Mouse (Mus musculus) limb, embryonic 11.5 days (tissue): ENCODE data around the gene Clint1. TPM values are rescaled to one million over a fixed set of nuclear protein-coding genes. Genes with fewer than 3 reads are reported as not detected.

Experiments used
- ATAC-seq: fragments of 200-750 bp; cut with Nextera tagmentation; 2 replicates; pipeline ENCODE4 v1.8.0; 2017; ENCODE audit warnings: low read depth; ENCODE audit not compliant: insufficient number of reproducible peaks, low FRiP score, low TSS enrichment
- DNase-seq: peaks from one replicate; pipeline ENCODE4 v3.0.0-alpha.2; 2015; ENCODE audit warnings: low spot score
- H3K27ac ChIP-seq: fragments of 300-500 bp; sonication (generic); replicated peaks from 2 replicates; pipeline ENCODE4 v1.5.1; 2014; ENCODE audit warnings: low read depth, mild to moderate bottlenecking, low read length
- H3K27me3 ChIP-seq: fragments of 300-500 bp; sonication (generic); 2 replicates; pipeline ENCODE4 v1.6.1; 2014; ENCODE audit warnings: mild to moderate bottlenecking, low read length, mixed read lengths; ENCODE audit not compliant: control insufficient read depth, insufficient read depth
- H3K36me3 ChIP-seq: fragments of 300-500 bp; sonication (generic); 2 replicates; pipeline ENCODE4 v1.6.1; 2014; ENCODE audit warnings: mild to moderate bottlenecking, low read length, moderate library complexity, mixed read lengths; ENCODE audit not compliant: control insufficient read depth, insufficient read depth
- H3K4me1 ChIP-seq: fragments of 300-500 bp; sonication (generic); 2 replicates; pipeline ENCODE4 v1.6.1; 2014; ENCODE audit warnings: low read length, mixed read lengths; ENCODE audit not compliant: control insufficient read depth, insufficient read depth
- H3K4me2 ChIP-seq: fragments of 300-500 bp; sonication (generic); 2 replicates; pipeline ENCODE4 v1.6.1; 2014; ENCODE audit warnings: low read depth, mild to moderate bottlenecking, moderate library complexity; ENCODE audit not compliant: severe bottlenecking
- H3K4me3 ChIP-seq: fragments of 300-500 bp; sonication (generic); 2 replicates; pipeline ENCODE4 v1.5.1; 2014; ENCODE audit warnings: low read depth, low read length
- H3K9ac ChIP-seq: fragments of 300-500 bp; sonication (generic); 2 replicates; pipeline ENCODE4 v1.6.1; 2014; ENCODE audit warnings: mild to moderate bottlenecking, low read length
- H3K9me3 ChIP-seq: fragments of 300-500 bp; sonication (generic); 2 replicates; pipeline ENCODE4 v1.6.1; 2016; ENCODE audit warnings: low read length; ENCODE audit not compliant: control insufficient read depth
- WGBS: fragments of 180-500 bp; shearing (Covaris S2); extraction: QIAGEN DNeasy Blood & Tissue Kit; methylation state at CpG from one replicate; pipeline ENCODE4 v1.1.7; 2014; 5-methylcytosine and 5-hydroxymethylcytosine counted together
- polyA plus RNA-seq: library from polyadenylated mRNA; unstranded; fragments of >200 nt; fragmentation: Nextera tagmentation; extraction: Ambion mirVana; gene quantifications from 2 replicates; pipeline ENCODE4 v1.2.1, GENCODE M21; 2014

The Clint1 gene
- polyA plus RNA-seq, 1 experiment from 2014 or later, result 77.6 TPM

GRCm38 (mm10) chr11:45929541-45929940 lies 77.7 kb downstream of the Clint1 start:
- Histone ChIP-seq H3K9ac (no peak overlapping the region), H3K27ac (no peak overlapping the region), H3K36me3 (peaks cover 2% of the 10 kb centered on the region; the same call in 1 of the 2 replicates), H3K9me3 (no peaks in the 10 kb centered on the region), H3K4me1 (0 out of 2 replicates have a peak, but pooled peaks cover 5% of the 10 kb centered on the region), H3K4me3 (no peak overlapping the region), H3K4me2 (no peak overlapping the region), H3K27me3 (no peaks in the 10 kb centered on the region)
- DNase-seq (no peak), ATAC-seq (no peak)
- 87% methylated on average over 10 of the region's 10 CpGs for WGBS

GRCm38 (mm10) chr11:45932771-45933170 lies 80.9 kb downstream of the Clint1 start:
- Histone ChIP-seq H3K9ac (no peak overlapping the region), H3K27ac (no peak overlapping the region), H3K27me3 (no peaks in the 10 kb centered on the region), H3K4me3 (no peak overlapping the region), H3K4me2 (no peak overlapping the region), H3K36me3 (peaks cover 2% of the 10 kb centered on the region; the same call in 1 of the 2 replicates), H3K4me1 (no peaks in the 10 kb centered on the region), H3K9me3 (no peaks in the 10 kb centered on the region)
- 90% methylated on average over 10 of the region's 10 CpGs for WGBS
- DNase-seq (no peak), ATAC-seq (no peak)

GRCm38 (mm10) chr11:45937478-45937877 lies 85.6 kb downstream of the Clint1 start:
- no peaks in the 10 kb centered on the region for H3K9me3 ChIP-seq
- no peaks in the 10 kb centered on the region for H3K4me1 ChIP-seq
- no peak for ATAC-seq
- no peak overlapping the region for H3K27ac ChIP-seq
- H3K4me3 ChIP-seq, result no peak overlapping the region
- no peak for DNase-seq
- H3K4me2 ChIP-seq, result no peak overlapping the region
- no peaks in the 10 kb centered on the region for H3K27me3 ChIP-seq
- 97% methylated on average over 8 of the region's 8 CpGs for WGBS
- peaks cover 2% of the 10 kb centered on the region; the same call in 1 of the 2 replicates for H3K36me3 ChIP-seq
- no peak overlapping the region for H3K9ac ChIP-seq

- Histone ChIP-seq H3K27me3 (no peaks in the 10 kb centered on the region), H3K9me3 (no peaks in the 10 kb centered on the region), H3K4me3 (no peak overlapping the region), H3K4me1 (peaks cover 6% of the 10 kb centered on the region; the same call in 1 of the 2 replicates), H3K27ac (no peak overlapping the region), H3K36me3 (no peaks in the 10 kb centered on the region), H3K9ac (no peak overlapping the region), H3K4me2 (no peak overlapping the region)
- ATAC-seq (no peak), DNase-seq (no peak)
- 93% methylated on average over 8 of the region's 8 CpGs for WGBS
These were observed 87.1 kb downstream of the Clint1 start for GRCm38 (mm10) chr11:45938917-45939316.

GRCm38 (mm10) chr11:45942281-45942680 lies 90.4 kb downstream of the Clint1 start:
- Histone ChIP-seq H3K27ac (no peak overlapping the region), H3K36me3 (no peaks in the 10 kb centered on the region), H3K4me2 (no peak overlapping the region), H3K9me3 (no peaks in the 10 kb centered on the region), H3K9ac (no peak overlapping the region), H3K4me1 (peaks cover 6% of the 10 kb centered on the region; the same call in 1 of the 2 replicates), H3K4me3 (no peak overlapping the region), H3K27me3 (no peaks in the 10 kb centered on the region)
- ATAC-seq (no peak), DNase-seq (no peak)
- WGBS, result 90% methylated on average over 7 of the region's 7 CpGs

- Histone ChIP-seq H3K9ac (peak overlapping the region; percentile 19; the same call in 1 of the 2 replicates), H3K27ac (no peak overlapping the region), H3K9me3 (no peaks in the 10 kb centered on the region), H3K4me2 (peak overlapping the region; percentile 85), H3K36me3 (no peaks in the 10 kb centered on the region), H3K4me3 (peak overlapping the region; percentile 88; the same call in 1 of the 2 replicates), H3K27me3 (no peaks in the 10 kb centered on the region), H3K4me1 (peaks cover 6% of the 10 kb centered on the region; the same call in 1 of the 2 replicates)
- ATAC-seq, result no peak
- WGBS, result 60% methylated on average over 7 of the region's 7 CpGs
- DNase-seq, result no peak
These were observed 91.4 kb downstream of the Clint1 start for GRCm38 (mm10) chr11:45943108-45943705.

- H3K27me3 ChIP-seq, result no peaks in the 10 kb centered on the region
- peak; percentile 60 for ATAC-seq
- no peaks in the 10 kb centered on the region for H3K36me3 ChIP-seq
- peak overlapping the region; percentile 88 for H3K4me3 ChIP-seq
- under 1% methylated on average over 49 of the region's 49 CpGs for WGBS
- peak overlapping the region; percentile 80 for H3K9ac ChIP-seq
- peaks cover 6% of the 10 kb centered on the region; the same call in 1 of the 2 replicates for H3K4me1 ChIP-seq
- peak; percentile 62 for DNase-seq
- no peak overlapping the region for H3K27ac ChIP-seq
- H3K4me2 ChIP-seq, result peak overlapping the region; percentile 85
- no peaks in the 10 kb centered on the region for H3K9me3 ChIP-seq
These were observed 92.2 kb downstream of the Clint1 start for GRCm38 (mm10) chr11:45943891-45944642.

- Histone ChIP-seq H3K36me3 (no peaks in the 10 kb centered on the region; the same call in 1 of the 2 replicates), H3K4me1 (peaks cover 6% of the 10 kb centered on the region; the same call in 1 of the 2 replicates), H3K9ac (peak within 1 kb of the TSS; percentile 80), H3K4me2 (peak within 1 kb of the TSS; percentile 85), H3K9me3 (no peaks in the 10 kb centered on the region), H3K27ac (no peak within 1 kb of the TSS), H3K27me3 (no peaks in the 10 kb centered on the region), H3K4me3 (peak within 1 kb of the TSS; percentile 88)
- WGBS, result under 1% methylated on average over 54 of the region's 55 CpGs
- peak; percentile 99 for DNase-seq
- peak; percentile 89 for ATAC-seq
These were observed 92.8 kb downstream of the Clint1 start, which contains the start of gene Lsm11 for GRCm38 (mm10) chr11:45944643-45945156. Gene Lsm11, minus strand, starts transcription at chr11:45944935.
